Mouse (Mus musculus) thymus, postnatal 10 days (tissue): Measurements from ENCODE around the gene Hgd.

Experiments used
- DNase-seq, 2 experiments: peaks; one replicate each; pipeline ENCODE4 v3.0.0; 2021; ENCODE audit warnings: low spot score in 2 of 2

Gene Hgd

DNA sequence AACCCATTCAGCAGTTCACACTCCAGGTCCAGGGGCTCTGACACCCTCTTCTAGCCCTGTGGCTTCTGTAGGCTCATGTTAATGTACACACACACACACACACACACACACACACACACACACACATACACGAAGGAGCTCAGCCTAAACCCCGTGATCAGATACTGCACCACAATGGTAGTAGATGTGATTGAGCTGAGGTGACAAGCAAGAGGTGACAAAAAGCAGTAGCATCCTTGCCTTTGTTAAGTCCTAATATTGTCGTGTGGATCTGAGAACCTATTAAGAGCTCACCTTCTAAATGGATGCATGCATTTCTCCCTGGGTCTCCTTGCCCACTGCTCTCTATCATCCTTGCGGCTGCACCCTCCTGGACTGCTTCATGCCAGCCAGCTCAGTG is 698 bp downstream of the Hgd start:
- no peak for DNase-seq

DNA sequence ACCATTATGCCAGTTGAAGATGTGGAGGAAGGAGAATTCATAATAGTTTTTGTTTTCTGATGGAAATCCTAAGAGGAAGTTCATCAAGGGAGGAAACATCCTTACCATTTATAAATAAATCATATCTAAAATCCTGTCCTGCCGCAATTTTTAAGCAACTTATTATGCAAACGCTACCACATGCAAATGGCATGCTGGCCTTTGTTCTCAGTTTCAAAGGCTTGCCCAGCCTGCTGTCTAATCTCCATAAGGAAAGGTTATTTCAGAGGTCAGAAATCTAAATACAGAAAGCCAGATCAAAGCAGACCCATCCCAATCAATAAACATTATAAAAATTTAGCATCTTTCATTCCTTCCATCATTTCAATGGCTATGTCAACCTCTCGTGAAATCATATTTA is 1.9 kb downstream of the Hgd start:
- DNase-seq, result no peak

DNA sequence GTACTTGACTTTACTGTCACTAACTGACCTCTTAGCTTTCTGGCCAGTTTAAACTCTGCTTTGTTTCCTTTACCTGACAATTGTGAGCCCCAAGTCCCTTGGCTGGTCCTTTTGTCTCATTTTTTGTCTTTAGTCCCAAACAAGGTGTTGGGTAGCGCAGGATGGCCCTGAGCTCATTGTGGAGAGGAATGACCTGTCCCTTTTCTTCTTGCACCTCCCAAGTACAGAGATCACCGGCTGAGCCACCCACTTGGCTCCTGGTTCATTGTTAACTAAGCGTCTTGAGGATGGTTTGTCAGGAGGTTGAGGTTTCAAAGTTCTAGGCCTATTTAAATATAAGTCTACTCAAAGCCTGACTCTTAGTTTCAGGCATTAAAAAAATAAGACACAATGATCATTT is 3.4 kb downstream of the Hgd start:
- DNase-seq, result no peak

- DNase-seq, result no peak
These were observed 3.8 kb downstream of the Hgd start for GRCm38 (mm10) chr16:37583801-37584200.

GRCm38 (mm10) chr16:37584218-37585035 is 4.5 kb downstream of the Hgd start:
- no peak for DNase-seq

DNA sequence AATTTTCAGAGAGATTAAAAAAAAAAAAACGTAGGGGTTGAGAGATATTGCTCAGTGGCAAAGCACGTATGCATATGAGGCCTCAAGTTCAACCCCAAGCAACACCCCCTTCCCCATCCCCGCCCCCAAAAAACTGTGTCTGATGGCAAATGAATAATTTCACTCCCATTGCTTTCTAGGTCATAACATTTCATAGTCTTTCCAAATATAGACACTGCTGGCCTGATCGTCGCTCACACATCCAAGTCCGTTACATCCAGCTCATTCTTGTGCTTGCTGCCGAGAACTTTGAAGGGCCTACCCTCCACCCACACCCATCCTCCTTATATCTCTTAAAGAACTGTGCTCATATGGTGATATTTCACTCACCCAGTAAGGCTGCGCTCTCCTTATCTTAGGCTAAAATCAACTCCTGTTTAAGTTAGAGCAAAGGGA is 5.2 kb downstream of the Hgd start:
- no peak for DNase-seq

DNA sequence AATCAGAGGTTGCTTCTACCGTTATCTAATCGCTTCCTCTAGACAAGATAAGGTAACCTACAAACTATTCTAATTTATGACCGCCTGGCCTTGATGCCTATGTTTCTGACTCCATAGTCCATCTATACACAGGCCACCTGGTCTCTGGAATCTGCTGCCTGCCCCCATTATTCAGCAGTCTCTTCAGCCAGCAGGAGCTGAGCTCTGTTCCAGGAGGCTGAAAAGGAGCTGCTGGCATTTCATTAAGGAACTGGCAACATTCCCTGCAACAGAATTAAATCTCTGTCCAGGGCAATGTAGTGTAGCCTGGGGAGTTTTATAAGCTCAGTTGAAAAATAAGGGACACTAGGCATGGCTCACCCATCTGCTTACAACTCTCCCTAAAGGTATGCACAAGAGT is 11.0 kb downstream of the Hgd start:
- DNase-seq, result no peak

DNA sequence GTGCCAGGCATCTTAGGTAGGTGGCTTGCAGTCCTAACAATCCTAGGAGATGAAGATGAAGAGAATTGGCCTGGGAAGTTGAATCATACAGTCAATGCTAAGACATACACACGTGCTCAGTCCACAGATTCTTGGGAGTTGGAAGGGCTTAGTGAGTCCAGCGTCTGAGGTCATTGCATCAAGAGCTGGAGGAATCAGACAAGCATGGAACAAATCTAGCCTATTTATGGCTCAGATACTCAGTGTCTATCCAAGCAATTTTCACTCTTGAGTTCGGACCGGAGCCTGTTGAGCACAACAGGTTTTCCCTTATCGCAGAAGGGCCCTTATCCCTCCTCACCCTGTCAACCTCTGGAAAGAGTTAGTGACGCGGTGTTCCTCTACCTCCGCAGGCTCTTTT is 11.6 kb downstream of the Hgd start:
- DNase-seq, result no peak

DNA sequence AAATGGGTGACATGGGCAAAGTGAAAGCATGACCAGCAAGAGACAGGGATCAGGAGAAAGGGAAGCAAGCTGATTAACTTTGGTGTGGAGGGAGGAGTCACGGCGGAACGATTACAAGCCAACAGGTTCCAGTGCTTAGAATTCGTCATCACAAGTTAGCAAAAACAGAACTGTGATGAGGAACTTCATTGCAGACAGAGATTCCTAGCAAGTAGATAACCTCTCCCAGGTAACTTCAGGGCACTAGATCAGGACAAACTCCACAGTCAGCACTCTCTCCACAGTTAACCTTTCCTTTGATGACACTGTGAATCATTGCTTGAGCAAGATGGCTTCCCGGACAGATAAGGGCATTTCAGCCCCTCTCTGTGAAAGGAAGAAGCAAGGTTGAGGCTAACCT is 17.5 kb downstream of the Hgd start:
- DNase-seq, result no peak

- DNase-seq, result no peak
These were observed 18.5 kb downstream of the Hgd start for GRCm38 (mm10) chr16:37598463-37598862.

GRCm38 (mm10) chr16:37599326-37599725 is 19.4 kb downstream of the Hgd start:
- DNase-seq, result no peak

DNA sequence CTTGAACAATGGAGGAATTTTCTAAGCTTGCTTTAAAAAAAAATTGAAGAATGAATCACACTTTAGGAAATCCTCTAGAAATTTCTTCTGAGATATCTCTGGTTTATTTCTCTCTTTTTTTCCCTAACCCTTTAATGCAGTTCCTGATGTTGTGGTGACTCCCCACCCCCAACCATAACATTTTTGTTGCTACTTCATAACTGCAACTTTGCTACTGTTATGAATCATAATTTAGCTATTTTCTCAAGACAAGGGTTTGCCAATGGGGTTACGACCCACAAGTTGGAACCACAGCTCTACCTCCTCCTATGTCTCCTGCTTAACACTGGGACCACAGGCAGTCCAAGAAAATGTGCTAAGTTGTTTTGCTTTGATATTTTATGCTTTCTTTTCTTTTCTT is 23.5 kb downstream of the Hgd start:
- DNase-seq, result no peak

GRCm38 (mm10) chr16:37604243-37604642 is 24.3 kb downstream of the Hgd start:
- no peak for DNase-seq

- DNase-seq, result no peak
These were observed 30.4 kb downstream of the Hgd start for GRCm38 (mm10) chr16:37610333-37610732.

- DNase-seq, result no peak
These were observed 31.1 kb downstream of the Hgd start for GRCm38 (mm10) chr16:37611072-37611471.

DNA sequence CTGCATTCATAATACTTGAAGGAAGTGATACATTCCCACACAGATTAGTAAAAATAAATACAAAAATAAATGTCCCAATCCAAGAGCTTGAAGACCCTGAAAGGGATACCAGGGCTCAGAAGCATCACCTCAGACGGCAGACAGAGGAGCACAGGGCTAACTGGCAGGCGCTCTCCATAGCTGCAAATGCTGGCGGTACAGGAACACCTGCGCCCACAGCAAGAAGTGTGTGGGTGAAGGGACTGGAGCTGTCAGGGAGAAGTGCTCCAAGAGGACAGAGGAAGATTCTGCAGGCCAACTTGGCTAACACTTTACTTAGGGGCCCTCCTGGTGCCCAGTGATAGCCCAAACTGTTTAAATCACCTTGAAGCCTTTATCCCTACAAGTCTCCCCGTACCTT is 32.1 kb downstream of the Hgd start:
- no peak for DNase-seq

- no peak for DNase-seq
These were observed 34.6 kb downstream of the Hgd start for GRCm38 (mm10) chr16:37614540-37614939.

DNA sequence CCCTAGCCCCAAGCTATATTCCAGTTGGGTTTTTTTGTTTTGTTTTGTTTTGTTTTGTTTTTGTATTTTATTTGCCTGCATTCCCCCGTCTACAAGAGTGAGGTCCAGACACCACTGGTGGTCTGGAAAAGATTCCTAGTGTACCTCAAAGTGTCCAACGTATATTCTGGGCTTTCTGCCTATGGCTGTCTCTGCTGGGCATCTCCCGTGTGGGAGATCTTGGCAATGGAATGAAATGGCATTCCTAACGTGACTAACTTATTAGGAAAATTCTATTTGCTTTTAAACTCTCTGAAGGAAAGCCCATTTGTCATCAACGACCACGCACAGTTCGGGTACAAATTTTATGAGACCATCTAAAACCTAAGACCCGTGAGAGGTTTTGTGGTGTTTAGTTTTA is 35.5 kb downstream of the Hgd start:
- DNase-seq, result no peak

GRCm38 (mm10) chr16:37616104-37616503 is 36.2 kb downstream of the Hgd start:
- no peak for DNase-seq

GRCm38 (mm10) chr16:37617695-37618094 is 37.7 kb downstream of the Hgd start:
- no peak for DNase-seq

DNA sequence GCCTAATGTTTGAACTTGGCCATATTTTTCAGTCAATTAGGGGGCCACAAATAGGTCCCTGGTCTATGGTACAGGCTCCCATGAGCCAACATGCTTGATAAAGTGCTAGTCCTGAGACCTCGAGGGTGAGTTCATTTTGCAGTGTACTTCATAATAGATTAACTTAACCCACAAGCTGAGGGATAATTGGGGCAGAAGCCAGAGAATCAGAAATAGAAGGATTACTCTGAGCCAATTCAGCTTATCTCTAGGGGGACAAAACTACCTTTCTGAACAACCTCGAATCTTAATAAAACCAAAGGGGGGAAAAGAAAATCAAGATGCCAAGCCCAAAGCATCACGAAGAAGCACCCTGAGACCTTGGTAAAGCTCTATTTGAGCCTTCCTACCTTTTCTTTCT is 42.5 kb downstream of the Hgd start:
- DNase-seq, result no peak

DNA sequence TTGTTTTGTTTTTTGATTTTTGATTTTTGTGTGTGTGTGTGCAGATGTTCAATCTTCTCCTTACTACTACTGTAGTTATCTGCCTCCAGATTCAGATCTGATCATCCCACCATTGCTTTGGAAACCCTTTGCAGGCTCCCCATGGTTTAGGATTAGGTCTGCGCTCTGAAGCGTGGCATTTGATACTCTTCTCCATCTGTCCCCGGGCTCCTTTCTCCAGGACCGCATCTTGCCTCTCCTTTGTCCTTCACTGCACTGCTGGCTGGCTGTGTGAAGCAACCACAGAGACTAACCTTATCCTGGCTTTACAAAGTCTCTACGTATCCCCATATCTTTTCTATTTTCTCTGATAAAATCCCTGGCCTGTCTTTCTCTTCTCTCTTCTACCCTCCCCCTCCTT is 43.0 kb downstream of the Hgd start:
- no peak for DNase-seq

DNA sequence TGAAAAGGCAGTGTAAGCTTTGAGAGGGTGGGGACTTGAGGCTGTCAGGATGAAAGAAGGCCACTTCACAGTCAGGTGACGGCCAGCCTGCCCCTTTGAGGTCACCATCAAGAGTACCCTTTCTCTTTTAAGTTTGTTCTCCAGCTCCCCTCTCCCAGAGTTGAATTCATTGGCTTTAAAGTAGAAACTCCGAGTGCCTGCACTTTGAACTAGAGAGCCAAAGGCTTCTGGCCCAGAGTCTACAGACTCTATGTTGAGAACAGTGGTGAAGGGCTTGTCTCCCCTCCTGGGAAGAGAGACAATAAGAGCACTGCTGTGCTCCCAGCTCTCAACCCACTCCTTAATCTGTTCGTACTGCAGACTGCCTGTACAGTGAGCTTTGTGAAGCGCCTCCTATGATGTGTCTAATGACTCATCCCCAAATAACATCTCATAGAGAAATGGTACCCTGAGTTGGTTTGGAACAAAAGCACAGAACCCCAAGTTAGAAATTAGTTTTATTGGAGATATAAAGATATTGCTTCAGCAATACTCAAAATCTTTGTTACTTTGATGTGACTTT is 46.5 kb downstream of the Hgd start:
- no peak for DNase-seq

DNA sequence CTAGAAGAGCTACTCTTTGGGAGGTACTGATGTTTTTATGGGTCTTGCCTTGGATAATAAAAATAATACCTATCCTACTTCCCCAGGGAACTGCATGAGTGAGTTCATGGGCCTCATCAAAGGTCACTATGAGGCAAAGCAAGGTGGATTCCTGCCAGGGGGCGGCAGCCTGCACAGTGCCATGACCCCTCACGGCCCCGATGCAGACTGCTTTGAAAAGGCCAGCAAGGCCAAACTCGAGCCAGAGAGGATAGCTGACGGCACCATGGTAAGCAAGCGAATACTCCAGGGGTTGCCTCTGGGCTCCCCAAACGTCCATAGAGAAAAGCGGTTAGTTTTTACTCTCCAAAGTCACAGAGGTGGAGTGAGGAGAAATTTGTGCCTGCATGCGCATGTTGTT is 48.4 kb downstream of the Hgd start:
- no peak for DNase-seq
